Mouse (Mus musculus) lung, postnatal 36 days (tissue): ENCODE data around the gene Polr2i.
A peak's percentile ranks its signal among the peaks of the same experiment; 100 is the strongest.
"Not testable (repeated sequence)": the region's sequence is repeated elsewhere in the genome, so short reads cannot be mapped to it uniquely, and the experiment has no call there.

Experiments
- DNase-seq: peaks from one replicate; pipeline ENCODE4 v3.0.0; 2022; ENCODE audit warnings: mixed read lengths

Polr2i gene

DNA sequence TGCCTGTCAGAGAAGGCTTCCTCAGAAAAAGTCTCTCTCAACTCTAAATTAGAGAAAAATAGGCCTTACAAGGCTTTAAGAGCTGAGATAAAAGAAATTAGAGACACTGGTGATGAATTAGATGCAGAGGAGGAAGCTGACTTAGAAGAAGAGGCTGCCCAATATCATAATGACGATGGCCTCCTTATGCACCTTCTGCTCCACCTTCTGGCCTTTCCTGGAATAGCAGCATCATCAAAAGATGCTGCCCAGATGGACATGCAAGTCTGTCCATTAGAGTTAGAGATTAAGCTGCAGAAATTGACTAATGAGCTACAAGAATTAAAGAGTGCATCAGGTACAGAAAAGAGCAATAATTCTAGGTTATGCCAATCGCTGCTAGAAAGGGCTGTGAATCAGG lies 26.4 kb upstream of the Polr2i start:
- peak; percentile 86 for DNase-seq

DNA sequence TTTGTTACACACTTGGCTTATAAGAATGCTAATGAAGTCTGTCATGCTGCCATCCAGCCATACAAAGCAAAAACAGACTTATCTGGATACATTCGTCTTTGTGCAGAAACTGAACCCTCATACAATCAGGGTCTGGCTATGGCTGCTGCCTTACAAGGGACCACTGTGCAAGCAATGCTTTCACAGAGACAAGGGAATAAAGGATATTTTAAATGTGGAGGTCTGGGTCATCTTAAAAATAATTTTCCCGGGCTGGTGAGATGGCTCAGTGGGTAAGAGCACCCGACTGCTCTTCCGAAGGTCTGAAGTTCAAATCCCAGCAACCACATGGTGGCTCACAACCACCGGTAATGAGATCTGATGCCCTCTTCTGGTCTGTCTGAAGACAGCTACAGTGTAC lies 25.4 kb upstream of the Polr2i start:
- DNase-seq, result not testable (repeated sequence)

DNA sequence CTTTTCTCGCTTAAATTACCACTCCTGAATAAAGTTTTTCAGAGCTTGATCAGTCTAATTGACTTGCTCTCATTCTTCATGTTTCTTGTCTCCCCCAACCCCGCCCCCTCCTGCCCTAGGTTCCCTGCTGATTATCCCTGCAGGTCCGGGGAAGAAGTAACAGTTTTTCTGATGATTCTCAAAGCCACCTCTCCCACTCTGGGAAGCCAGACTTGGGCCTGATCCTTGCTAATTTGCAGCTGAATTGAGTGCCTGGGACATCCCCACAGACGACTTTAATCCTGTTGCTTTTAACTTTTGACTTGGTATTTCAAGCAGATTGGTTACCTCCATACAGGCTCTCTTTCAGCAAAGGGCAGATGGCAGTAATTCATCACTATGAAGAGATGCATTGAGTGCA lies 20.7 kb upstream of the Polr2i start:
- DNase-seq, result no peak

DNA sequence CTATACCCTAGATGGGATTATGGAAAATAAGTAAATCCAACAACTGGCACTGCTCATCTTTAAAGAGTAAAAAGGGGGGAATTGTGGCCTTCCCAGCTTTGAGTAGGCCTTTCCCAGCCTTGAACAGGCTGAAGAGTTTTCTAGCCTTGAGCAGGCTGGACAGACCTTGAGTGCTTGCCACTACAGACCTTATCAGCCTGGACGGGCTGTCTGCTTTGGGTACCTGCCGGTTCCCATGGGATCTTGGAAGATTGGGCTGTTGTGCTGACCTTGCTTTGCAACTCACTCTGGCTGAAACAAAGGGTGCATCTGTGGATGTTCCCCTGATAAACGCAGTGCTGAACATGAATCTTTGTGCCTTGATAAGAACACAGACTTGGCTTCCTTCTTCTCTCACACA lies 17.9 kb upstream of the Polr2i start:
- no peak for DNase-seq

DNA sequence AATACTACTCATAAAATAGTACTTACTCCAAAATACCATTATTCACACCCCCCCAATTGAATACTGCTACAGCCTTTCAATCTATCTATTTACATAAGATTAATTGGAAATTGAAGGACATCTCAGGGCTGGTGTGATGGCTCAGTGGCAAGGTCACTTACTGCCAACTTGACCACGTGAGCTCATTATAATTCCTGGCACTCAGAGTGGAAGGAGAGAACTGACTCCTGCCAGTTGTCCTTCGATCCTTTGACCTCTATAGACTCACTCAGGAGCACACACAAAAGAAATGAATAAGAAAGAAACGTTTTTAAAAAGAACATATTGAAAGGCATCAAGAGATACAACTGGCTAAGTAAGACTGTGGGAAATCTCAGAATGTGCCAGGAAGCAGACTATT lies 15.9 kb upstream of the Polr2i start:
- no peak for DNase-seq

DNA sequence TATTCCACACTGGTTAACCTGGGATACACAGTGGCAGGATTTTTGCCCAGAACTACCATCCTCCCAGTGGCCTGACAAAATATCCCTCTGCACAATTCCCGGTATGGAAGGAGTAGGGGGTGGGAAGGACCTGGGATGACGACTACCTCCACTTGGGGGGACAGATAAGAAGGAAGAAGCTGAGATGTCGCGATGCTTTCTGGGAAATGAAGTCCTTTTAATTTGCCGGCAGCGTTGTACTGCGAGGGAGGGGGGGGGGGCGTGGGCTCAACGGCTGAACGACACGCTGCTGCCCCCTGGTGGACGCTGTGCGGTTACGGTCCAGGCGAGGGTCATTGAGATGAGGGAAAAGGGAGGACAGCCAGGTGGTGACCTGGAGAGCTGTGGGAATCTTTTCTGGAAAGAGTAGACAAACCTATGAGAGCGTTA lies 15.0 kb upstream of the Polr2i start:
- DNase-seq, result peak; percentile 87

DNA sequence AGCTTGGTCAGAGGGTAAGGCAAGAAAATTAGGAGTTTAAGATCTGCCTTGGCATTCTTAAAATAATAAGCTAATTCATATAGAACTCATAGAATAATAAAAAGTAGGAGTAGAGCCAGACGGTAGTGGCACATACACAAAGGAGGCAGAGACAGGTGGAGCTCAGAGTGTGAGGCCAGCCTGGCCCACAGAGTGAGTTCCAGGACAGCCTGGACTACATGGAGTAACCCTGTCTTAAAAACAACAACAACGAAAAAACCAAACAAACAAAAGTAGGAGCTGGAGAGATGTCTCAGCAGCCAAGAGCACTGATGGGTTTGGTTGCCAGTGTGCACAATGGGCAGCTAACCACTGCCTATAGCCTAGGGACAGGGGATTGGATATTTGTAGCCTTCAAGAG lies 14.5 kb upstream of the Polr2i start:
- no peak for DNase-seq

DNA sequence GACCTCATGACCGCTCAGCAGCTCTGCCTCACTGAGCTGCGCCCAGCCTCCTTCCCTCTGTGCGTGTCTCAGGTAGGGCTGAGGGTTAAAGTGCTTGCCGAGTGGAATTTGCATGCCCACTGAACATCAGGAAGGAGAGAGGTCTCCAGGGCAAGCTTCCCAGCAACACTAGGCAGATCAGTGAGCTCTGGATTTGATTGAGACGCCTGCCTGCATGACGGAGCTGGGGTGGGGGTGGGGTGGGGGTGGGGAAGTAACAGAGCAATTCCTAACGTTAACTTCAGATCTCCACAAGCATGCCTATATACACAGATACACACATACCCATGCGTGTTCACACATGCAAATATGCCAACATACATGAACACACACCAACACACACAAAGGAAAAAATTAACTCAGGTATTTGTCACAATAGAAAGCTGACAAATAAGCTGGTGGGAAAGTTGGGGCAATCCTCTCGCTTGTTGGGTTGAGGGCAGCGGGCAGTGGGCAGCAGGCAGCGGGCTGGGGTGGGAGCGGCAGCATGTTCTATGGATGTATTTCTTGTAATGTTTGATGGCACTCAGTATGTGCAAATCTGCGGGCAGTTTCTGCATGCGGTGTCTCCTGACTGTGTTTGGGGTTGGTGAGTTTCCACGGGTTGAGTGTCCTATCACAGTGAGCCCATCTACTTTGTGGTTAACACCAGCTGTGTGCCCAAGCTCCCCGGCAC lies 12.3 kb upstream of the Polr2i start:
- DNase-seq, result peak; percentile 58

DNA sequence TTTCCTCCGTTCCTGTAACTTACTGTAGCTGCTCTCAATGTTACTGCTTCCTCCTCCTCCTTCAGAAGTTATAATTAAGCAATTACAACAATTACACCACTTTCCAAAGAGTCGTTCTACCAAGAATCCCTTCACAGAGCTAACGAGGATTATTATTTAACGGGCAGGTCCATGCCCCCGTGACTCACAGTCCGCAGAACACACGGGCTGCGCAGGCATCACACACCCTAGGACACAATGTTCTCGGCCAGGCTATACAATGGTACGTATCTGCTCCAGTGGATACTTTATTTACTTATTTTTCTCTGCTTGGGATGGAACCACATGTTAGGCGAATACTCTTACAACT lies 11.8 kb upstream of the Polr2i start:
- DNase-seq, result peak; percentile 40

DNA sequence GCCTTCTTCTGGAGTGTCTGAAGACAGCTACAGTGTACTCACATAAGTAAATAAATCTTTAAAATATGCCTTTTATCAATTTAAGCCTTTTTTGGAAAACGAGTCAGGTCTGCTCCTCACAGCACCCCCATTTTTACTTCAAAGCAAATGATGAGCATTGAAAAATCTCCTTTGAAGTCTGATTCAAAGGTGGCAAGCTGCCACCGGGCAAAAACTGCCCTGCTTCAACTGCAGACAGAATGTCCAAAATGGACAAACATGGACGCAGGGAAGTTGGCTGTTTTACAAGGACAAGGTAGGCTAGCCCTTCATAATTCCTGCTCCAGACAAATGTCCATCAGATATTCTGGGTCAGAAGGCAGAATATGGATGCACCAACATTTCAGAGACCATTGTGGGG lies 10.3 kb upstream of the Polr2i start:
- DNase-seq, result no peak

DNA sequence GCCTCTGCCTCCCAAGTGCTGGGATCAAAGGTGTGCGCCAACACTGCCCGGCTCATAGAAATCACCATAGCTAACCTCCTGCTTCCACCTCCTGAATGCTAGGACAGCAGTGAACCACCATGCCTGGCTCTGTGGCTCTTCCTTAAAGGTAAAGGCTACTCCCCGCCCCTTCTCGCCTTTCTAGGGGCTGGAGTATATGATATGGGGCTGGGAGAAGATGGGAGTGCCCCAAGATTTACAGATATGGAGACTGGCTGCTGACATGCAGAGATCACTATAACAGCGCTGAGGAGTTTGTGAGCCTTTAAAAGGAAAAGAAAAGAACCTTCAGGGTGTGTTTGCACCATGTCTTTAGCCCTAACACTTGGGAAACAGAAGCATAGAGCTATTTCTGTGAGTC lies 9.5 kb upstream of the Polr2i start:
- no peak for DNase-seq

DNA sequence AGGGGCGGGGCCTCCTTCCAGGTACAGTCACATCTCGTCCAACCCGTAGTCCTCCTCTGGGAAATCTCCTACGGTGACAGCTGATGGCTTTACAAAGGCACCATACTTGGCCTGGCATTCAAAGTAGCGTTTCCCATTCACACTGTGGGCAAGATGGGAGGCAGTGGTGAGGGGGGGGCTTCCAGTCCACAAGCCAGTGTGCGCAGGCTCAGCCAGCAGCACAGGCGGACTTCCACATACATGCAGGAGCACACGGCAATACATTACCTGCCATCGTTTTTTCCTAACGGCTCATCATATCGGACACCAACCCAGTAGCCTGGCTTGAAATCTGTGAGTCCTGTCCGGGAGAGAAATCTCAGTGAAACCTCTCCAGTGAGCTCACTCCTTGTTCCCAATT lies 7.5 kb upstream of the Polr2i start:
- DNase-seq, result no peak

DNA sequence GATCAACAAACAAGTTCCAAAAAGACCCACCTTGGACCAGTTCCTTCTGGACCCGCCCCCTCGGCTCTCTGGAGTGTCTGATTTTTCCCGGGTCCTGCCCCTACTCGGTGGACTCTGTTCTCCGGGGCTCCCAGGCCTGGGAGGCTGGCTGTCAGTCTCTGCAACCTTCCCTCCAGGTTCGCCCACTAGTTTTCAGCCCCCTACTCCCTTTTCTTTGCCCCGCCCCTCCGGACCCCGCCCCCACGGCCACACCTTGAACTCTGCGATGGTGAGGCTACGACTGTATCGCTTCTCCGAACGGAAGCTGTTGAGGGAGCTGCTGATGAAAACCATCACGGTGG lies 450 bp upstream of the Polr2i start:
- no peak for DNase-seq

DNA sequence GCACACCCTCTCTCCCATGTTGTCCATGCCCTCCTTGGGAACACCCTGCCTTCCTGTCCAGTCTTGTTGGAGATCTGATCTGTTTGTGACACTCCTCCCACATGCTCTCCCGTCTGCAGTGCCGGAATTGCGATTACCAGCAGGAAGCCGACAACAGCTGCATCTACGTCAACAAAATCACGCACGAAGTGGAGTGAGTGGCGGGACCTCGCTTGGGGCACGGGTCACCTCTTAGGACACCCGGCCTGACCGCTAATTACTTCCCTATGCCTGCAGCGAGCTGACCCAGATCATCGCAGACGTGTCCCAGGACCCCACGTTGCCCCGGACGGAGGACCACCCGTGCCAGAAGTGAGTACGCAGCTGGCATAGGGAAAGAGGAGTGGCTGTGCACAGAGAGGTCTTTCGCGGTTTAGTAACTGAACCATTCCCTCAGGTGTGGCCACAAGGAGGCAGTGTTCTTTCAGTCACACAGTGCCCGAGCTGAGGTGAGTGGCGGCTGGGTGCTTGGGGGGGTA lies 942 bp downstream of the Polr2i start:
- peak; percentile 83 for DNase-seq

DNA sequence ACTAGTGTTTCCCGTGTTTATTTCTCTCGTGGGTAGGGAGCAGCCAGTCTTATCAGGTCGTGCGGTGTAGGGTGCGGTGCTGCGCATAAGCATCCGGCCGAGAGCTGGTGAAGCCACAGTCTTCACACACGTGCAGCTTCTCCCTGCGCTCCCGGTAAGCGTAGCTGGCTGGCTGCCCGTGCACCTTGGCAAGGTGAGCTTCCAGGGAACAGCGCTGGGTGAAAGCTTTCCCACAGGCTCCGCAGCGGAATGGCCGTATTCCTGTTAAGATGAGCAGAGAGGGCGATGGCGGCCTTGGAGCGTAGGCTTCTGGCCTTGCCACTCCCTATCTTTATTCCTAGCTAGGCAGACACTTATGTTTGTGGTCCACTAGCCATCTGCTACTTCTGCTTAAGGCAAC lies 1.6 kb downstream of the Polr2i start:
- DNase-seq, result no peak

DNA sequence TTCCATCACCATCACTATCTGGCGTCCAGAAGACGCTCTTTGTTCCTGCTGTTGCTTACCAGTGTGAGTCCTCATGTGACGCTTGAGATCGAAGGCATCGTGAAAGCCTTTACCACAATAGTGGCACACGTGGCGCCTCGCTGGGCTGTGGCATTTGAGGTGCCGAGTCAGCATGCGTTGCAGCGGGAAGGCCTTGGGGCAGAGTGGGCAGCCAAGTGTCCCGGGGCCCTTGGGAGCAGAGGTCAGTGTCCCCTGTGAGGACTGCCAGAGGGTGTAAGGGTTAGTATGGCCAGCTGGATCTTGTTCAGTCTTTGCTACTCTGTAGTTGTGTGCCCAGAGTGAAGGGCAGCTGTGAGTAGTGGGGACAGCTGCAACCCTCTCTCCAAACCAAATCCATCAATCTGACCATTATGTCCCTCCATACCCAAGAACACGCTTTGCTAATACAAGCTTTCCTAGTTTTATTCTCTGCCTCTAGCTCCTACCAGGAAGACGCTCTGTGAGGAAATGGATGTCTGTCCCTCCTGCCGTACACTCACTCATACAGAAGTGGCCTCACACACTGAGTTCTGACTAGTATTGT lies 2.6 kb downstream of the Polr2i start:
- DNase-seq, result peak; percentile 29

DNA sequence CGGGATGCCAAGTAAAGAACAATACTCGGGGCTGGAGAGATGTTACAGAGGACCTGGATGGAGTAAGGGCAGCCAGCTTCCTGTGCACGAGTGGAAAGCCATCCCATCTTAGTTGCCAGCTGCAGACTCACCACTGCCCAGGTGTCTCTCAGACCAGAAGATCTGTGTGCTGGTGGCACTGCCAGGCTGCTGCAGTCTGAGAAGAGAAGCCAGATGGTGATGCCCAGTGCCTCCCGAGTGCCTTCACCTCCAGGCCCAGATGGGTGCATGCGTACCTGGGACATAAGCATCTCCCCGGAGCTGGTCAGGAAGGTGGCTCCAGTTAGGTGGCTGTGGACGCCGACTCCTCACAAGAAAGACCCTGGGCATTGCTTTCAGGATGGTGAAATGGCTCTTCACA lies 3.3 kb downstream of the Polr2i start:
- DNase-seq, result no peak

DNA sequence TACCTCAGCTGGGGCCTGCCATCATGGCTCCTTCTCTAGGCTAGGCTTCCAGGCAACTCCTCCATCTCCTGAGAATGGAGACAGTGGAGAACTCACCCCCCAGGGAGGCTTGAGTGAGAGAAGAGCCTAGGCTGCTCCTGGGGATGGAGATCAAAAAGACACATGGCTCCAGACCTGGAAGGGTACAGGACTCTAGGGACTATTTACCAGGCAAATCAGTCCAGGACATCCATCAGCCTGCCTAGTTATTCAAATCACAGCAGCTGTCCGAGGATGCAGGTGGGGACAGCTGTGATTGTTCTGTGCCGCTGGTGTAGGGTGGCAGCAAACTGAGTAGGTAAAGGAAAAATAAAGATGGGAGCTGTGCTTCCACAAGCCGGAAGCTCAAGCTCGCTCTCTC lies 3.9 kb downstream of the Polr2i start, which contains the start of gene Ovol3:
TSS of gene Ovol3 (minus strand) at position 101 of the 400 bp plus-strand sequence.
- no peak for DNase-seq

DNA sequence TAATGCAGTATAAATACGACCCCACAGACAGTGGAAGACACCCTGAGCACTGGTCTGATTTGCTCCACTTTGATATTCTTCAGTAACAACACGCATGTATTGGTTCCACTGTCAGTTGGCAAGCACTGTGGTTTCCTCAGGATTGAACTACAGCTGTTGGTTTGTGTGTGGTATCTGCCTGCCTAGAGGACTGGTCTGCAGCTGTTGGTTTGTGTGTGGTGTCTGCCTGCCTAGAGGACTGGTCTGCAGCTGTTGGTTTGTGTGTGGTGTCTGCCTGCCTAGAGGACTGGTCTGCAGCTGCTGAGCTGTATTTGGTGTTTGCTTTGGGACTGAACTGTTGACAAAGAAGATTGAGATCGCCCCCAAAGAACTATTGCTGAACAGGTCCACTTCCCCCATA lies 5.6 kb downstream of the Polr2i start:
- not testable (repeated sequence) for DNase-seq

DNA sequence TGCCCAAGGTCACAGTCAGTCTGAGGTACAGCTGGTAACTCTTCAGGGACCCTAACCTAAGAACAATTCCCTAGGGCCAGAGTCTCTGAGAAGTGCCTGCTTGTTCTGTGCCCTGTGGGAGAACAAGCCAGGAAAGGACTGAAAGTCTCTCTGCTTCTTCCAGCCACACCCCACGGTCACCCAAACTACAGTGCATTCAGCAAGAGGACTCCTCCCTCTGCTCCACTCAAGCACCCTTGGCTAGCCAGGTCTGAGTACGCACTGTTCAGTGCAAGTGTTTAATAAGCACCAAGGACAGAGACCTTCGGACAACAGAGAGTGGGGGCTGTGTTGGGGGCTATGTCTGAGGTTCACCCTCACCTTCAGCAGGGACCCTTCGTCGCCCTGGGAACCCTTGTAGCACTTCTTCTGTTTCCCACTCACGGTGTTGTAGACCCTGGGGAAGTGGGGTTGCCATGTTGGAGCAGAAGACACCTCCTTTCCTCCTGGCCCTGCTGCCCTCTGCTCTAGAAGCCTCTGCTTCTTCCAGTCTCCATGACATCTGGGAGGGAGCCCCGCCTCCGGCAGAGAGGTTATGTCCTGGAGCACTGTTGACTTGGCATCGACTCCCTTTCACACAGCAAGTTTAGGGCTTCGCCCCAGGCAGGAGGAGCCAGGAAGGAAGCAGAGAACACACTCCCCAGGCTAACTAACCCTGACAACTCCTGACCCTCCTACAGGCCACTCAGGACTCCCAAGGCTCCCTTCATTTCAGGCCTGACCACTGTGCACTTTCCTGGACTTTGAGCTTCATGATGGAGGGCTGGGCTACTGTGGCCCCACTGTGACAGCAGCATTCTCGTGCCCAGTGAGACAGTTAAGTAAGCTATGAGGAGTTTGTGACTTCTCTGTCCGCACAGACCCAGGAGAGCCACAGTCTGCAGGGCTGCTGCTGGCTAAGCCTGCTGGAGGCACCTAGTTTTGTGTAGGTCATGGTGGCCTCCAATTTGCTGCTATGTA lies 20.5 kb downstream of the Polr2i start:
- DNase-seq, result peak; percentile 77

DNA sequence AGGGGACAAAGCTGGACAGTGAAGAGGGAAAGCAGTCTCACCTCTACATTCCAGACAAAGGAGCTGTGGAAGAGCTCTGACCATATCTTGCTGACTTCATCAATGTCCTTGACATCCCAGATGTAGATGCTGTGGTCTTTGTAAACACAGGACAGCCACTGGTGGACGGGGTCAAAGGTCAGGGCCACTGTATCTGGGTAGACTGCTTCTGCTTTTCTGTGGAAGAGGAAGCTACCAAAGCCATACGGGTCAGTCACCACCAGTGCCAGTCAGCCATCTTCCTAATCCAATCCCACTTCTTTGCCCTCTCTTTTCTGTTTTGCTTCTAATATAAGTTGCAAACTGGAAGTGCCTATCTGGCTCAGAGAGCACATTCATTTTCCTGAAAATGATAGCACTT lies 33.3 kb downstream of the Polr2i start:
- DNase-seq, result peak; percentile 30

DNA sequence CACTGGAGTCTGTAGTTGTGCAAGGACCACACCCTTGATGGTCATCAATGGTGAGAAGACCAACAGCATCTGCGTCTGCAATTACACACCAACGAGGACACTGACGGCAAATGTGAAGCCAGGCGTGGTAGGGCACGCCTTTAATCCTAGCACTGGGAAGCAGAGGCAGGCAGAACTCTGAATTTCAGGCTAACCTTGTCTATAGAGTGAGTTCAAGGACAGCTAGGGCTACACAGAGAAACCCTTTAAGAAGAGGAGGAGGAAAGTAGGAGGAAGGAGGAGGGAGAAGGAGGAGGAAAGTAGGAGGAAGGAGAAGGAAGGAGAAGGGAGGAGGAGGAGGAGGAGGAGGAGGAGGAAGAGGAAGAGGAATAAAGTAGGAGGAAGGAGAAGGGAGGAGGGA lies 33.8 kb downstream of the Polr2i start:
- no peak for DNase-seq

DNA sequence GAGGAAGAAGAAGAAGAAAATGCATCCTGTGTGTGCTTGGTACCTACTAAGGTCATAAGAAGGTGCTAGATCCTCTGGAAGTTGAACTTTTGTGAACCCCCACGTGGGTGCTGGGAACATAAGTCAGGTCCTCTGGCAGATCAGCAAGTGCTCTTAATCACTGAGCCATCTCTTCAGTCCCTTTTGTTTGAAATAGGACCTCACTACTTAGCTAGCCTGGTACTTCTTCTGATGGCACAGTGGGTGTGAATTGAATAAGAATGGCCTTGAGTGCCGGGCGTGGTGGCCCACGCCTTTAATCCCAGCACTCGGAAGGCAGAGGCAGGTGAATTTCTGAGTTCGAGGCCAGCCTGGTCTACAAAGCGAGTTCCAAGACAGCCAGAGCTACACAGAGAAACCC lies 34.2 kb downstream of the Polr2i start:
- no peak for DNase-seq

DNA sequence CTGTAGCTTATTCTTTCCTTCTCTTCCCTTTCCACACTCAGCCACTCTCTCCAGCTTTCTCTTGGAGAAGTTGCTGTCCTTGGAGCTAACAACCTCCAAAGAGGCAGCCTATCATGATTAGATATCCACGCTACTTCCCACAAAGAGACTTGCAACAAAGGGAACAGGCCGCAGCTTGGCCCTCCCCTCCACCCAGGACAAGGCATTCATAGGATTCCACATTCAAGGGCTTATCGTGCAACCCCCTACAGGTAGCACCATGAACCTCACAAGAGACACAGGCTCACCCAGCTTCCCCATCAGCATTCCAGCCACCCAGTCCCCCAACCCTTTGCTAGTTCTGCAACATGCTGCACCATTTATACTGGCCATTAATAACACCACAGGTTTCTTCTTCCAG lies 35.0 kb downstream of the Polr2i start:
- DNase-seq, result no peak
